In genomic region chr17:29464068-29464467, GRCm38 (mm10) we compare ENCODE assay signal across 10 mouse cellular contexts. TPM values are rescaled to one million over a fixed set of nuclear protein-coding genes. Genes with fewer than 3 reads are reported as not detected.
DNase-seq lines count a peak whose midpoint lies in the region; ATAC-seq lines count a peak whose summit lies in the region.
"Had no signal": no experiment of that assay in that cellular context is flagged by ENCODE, and none has a peak within 500 bp of the region (broad histone marks: within the 10 kb centered on the region; RNA-seq: fewer than 3 reads in every experiment).

No protein-coding gene starts in this region.

- H3K9me3 ChIP-seq in embryonic facial prominence, embryonic 15.5 days (replicated peaks): no peaks in the 10 kb centered on the region
- no peaks in the 10 kb centered on the region for H3K9me3 ChIP-seq in limb, embryonic 12.5 days
- H3K9me3 ChIP-seq in neural tube, embryonic 15.5 days (replicated peaks): no peaks in the 10 kb centered on the region

- peak; percentile 85 for ATAC-seq in embryonic facial prominence, embryonic 15.5 days (ENCODE audit: insufficient number of reproducible peaks, low FRiP score, low TSS enrichment, low read depth)
- ATAC-seq in limb, embryonic 12.5 days (ENCODE audit: insufficient number of reproducible peaks, insufficient read depth, low FRiP score, low TSS enrichment, low read depth): peak; percentile 87
- 0 out of 2 replicates have a peak, but pooled peaks have one; percentile 30 for ATAC-seq in neural tube, embryonic 15.5 days (ENCODE audit: low FRiP score)
- ATAC-seq: Patski had no signal

- no peaks in the 10 kb centered on the region for H3K27me3 ChIP-seq in embryonic facial prominence, embryonic 15.5 days
- no peaks in the 10 kb centered on the region for H3K27me3 ChIP-seq in limb, embryonic 12.5 days
- H3K27me3 ChIP-seq in neural tube, embryonic 15.5 days (replicated peaks): 0 out of 2 replicates have a peak, but pooled peaks cover 3% of the 10 kb centered on the region
- H3K27me3 ChIP-seq: Patski had no signal

- peak overlapping the region; percentile 59 for H3K4me2 ChIP-seq in embryonic facial prominence, embryonic 15.5 days (replicated peaks)
- peak overlapping the region; percentile 55 for H3K4me2 ChIP-seq in limb, embryonic 12.5 days
- peak overlapping the region; percentile 54 for H3K4me2 ChIP-seq in neural tube, embryonic 15.5 days

- peak overlapping the region; percentile 81 for H3K27ac ChIP-seq in embryonic facial prominence, embryonic 15.5 days (replicated peaks)
- H3K27ac ChIP-seq in limb, embryonic 12.5 days: peak overlapping the region; percentile 96
- peak overlapping the region; percentile 28; the same call in 1 of the 2 replicates for H3K27ac ChIP-seq in neural tube, embryonic 15.5 days (replicated peaks)

- peaks cover 45% of the 10 kb centered on the region for H3K4me1 ChIP-seq in embryonic facial prominence, embryonic 15.5 days
- peaks cover 55% of the 10 kb centered on the region for H3K4me1 ChIP-seq in limb, embryonic 12.5 days (replicated peaks)
- peaks cover 51% of the 10 kb centered on the region for H3K4me1 ChIP-seq in neural tube, embryonic 15.5 days

- H3K9ac ChIP-seq in embryonic facial prominence, embryonic 15.5 days: no peak overlapping the region
- peak overlapping the region; percentile 44; the same call in 1 of the 2 replicates for H3K9ac ChIP-seq in limb, embryonic 12.5 days (replicated peaks)
- no peak overlapping the region for H3K9ac ChIP-seq in neural tube, embryonic 15.5 days (replicated peaks)

- H3K36me3 ChIP-seq in embryonic facial prominence, embryonic 15.5 days: no peaks in the 10 kb centered on the region
- H3K36me3 ChIP-seq in limb, embryonic 12.5 days: no peaks in the 10 kb centered on the region
- no peaks in the 10 kb centered on the region for H3K36me3 ChIP-seq in neural tube, embryonic 15.5 days

- 2% methylated on average over 14 of the region's 14 CpGs for WGBS in embryonic facial prominence, embryonic 15.5 days
- WGBS in limb, embryonic 12.5 days: under 1% methylated on average over 14 of the region's 14 CpGs
- WGBS in neural tube, embryonic 15.5 days: 4% methylated on average over 14 of the region's 14 CpGs

- peak overlapping the region; percentile 34 for H3K4me3 ChIP-seq in embryonic facial prominence, embryonic 15.5 days (replicated peaks)
- peak overlapping the region; percentile 27 for H3K4me3 ChIP-seq in limb, embryonic 12.5 days (replicated peaks)
- peak overlapping the region; percentile 19 for H3K4me3 ChIP-seq in neural tube, embryonic 15.5 days (replicated peaks)

- peak; percentile 67 for DNase-seq in kidney, postnatal 10 days
- DNase-seq in kidney, postnatal 25 days: no peak
- no peak for DNase-seq in ovary, postnatal 10 days (ENCODE audit: low spot score)
- no peak for DNase-seq in urinary bladder, postnatal 36 days (ENCODE audit: low spot score in 2 of 2)
- no peak for DNase-seq in urinary bladder, adult 18-20 months (ENCODE audit: low spot score in 2 of 2)
- DNase-seq: kidney, adult 11 months had no signal

RNA-seq across cellular contexts. Expression of gene Pim1, which starts 26.5 kb away (rescaled TPM):
- 17.8 and 20.0 TPM in 2 replicates for polyA plus RNA-seq in embryonic facial prominence, embryonic 15.5 days (2015; fragmentation: Nextera tagmentation; extraction: Ambion mirVana)
- 21.4 and 24.2 TPM in 2 replicates for polyA plus RNA-seq in limb, embryonic 12.5 days (2016; fragmentation: Nextera tagmentation; extraction: Ambion mirVana)
- polyA plus RNA-seq in neural tube, embryonic 15.5 days (2015; fragmentation: Nextera tagmentation; extraction: Ambion mirVana): 9.0 and 15.8 TPM in 2 replicates

Comparison
In these comparisons a context has a peak if more than half of its experiments do, and no peak if none do; other contexts are left out.
1. ATAC-seq: peak in every context shown above with its lines; median percentile 87 in limb, embryonic 12.5 days; 85 in embryonic facial prominence, embryonic 15.5 days; 30 in neural tube, embryonic 15.5 days.
2. H3K27ac ChIP-seq: peak in every context shown above with its lines; median percentile 96 in limb, embryonic 12.5 days; 81 in embryonic facial prominence, embryonic 15.5 days; 28 in neural tube, embryonic 15.5 days.